Mouse (Mus musculus) cortical plate, adult 2 months (tissue): ENCODE results near the gene Ehmt2. TPM values are rescaled to one million over a fixed set of nuclear protein-coding genes. Genes with fewer than 3 reads are reported as not detected.
"Not testable (repeated sequence)": the region's sequence is repeated elsewhere in the genome, so short reads cannot be mapped to it uniquely, and the experiment has no call there.

ENCODE experiments used
- H3K27ac ChIP-seq: fragments of 200-500 bp; 2 replicates; pipeline ENCODE4 v1.5.1; 2012; ENCODE audit warnings: low read length, control low read depth, inconsistent platforms; ENCODE audit not compliant: insufficient read depth
- H3K4me1 ChIP-seq: fragments of 200-500 bp; 2 replicates; pipeline ENCODE4 v1.6.1; 2011; ENCODE audit warnings: low read length; ENCODE audit not compliant: control insufficient read depth, insufficient read depth
- H3K4me3 ChIP-seq: fragments of 200-500 bp; 2 replicates; pipeline ENCODE4 v1.5.1; 2011; ENCODE audit warnings: mild to moderate bottlenecking, low read length, control low read depth; ENCODE audit not compliant: insufficient read depth
- CTCF ChIP-seq: fragments of 200-500 bp; IDR thresholded peaks from 2 replicates; pipeline ENCODE4 v1.5.1; 2011; ENCODE audit warnings: mild to moderate bottlenecking, control low read depth, low read length; ENCODE audit not compliant: insufficient read depth; ENCODE audit errors: extremely low read depth
- POLR2A ChIP-seq: fragments of 200-500 bp; IDR thresholded peaks from 2 replicates; pipeline ENCODE4 v1.6.1; 2011; ENCODE audit warnings: mild to moderate bottlenecking, low read length, control low read depth; ENCODE audit not compliant: insufficient read depth; ENCODE audit errors: extremely low read depth
- polyA plus RNA-seq: library from polyadenylated mRNA; depleted of rRNA; stranded (reverse); fragments of >200 nt; gene quantifications from 2 replicates; pipeline ENCODE4 v1.2.3, GENCODE M21; 2012

Ehmt2 gene
- polyA plus RNA-seq, 1 experiment: 247 TPM

DNA sequence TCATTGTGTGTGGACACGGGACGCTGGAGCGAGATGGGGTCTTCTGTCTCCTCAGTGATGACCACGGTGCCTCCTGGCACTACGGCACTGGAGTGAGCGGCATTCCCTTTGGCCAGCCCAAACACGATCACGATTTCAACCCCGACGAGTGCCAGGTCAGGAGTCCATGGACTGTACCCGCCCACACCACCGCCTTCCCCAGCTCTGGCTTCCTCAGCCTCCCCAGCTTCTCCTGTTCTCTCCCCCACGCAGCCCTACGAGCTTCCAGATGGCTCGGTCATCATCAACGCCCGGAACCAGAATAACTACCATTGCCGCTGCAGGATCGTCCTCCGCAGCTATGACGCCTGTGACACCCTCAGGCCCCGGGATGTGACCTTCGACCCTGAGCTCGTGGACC lies 35.8 kb downstream of the Ehmt2 start:
- Histone ChIP-seq H3K4me3 (no peak overlapping the region), H3K4me1 (no peaks in the 10 kb centered on the region), H3K27ac (no peak overlapping the region)
- TF ChIP-seq CTCF: no peak
- TF ChIP-seq POLR2A: no peak

DNA sequence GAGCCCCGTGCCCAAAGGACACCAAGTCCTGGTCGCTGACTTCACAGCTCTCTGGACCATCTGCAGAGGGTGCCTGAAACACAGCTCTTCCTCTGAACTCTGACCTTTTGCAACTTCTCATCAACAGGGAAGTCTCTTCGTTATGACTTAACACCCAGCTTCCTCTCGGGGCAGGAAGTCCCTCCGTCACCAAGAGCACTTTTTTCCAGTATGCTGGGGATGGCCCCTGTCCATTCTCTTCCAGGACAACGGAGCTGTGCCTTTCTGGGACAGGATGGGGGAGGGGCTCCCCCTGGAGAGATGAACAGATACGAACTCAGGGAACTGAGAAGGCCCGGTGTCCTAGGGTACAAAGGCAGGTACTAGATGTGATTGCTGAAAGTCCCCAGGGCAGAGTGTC lies 36.6 kb downstream of the Ehmt2 start:
- Histone ChIP-seq H3K4me1 (no peaks in the 10 kb centered on the region), H3K27ac (no peak overlapping the region), H3K4me3 (no peak overlapping the region)
- no peak for TF ChIP-seq CTCF
- TF ChIP-seq POLR2A: no peak

DNA sequence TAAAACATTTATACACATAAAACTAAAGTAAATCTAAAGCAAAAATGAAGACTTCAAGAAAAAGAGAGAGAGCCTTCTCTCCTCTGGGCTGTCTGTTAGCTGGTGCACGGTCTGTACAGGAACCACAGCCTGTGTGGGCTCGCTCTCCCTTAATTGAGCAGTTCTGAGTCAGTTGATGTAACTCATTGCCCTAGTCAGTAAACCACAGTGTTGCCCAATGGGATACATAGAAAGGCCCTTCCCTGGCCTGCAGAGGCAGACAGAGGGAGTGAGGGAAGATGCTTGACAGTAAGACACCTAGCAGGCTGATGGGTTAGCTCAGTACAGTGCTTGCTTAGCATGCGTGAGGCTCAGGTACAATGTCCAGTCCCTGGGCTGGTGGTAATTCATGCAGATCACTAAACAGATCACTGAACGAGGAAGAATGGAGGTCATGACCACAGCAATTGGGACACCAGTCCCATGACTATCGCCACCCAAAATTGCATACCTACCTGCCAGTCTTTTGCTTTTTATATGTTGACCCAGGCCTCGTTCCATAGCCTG lies 39.8 kb downstream of the Ehmt2 start:
- Histone ChIP-seq H3K4me1 (no peaks in the 10 kb centered on the region), H3K4me3 (no peak overlapping the region), H3K27ac (no peak overlapping the region)
- TF ChIP-seq POLR2A (no peak), CTCF (no peak)

DNA sequence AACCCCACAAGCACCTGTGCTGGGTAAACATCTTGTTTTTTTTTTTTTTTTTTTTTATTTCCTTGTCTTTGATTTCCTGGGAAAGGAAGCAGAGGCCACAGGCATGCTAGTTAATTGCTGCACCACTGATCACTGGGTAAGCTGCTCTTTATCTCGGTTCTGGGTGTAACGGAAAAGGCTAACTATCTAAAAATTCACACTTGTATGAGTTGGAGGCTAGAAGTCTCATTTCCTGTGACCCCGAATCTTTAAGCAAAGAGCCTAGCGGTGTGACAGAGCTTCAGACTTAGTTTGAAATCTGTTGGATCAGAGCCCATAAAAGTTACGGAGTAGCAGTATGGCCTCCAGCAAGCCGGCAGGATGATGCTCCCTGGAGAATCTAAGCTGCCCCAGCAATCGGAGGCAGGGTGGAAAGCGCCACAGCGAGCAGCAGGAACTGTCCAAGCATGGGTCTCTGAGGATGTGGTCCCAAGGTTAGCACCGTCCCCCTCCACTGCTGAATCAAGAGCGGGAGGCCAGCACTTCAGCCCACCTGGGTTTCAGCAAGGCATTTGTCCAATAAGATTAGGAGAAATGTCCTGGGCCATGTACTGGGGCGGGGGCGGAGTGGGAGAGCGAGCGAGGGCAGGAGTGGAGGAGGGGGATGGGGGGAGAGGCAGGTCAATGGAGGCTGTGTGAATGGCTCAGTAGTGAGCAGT lies 43.2 kb downstream of the Ehmt2 start:
- TF ChIP-seq POLR2A (no peak), CTCF (no peak)
- Histone ChIP-seq H3K27ac (no peak overlapping the region), H3K4me3 (peak overlapping the region; percentile 31), H3K4me1 (no peaks in the 10 kb centered on the region)

DNA sequence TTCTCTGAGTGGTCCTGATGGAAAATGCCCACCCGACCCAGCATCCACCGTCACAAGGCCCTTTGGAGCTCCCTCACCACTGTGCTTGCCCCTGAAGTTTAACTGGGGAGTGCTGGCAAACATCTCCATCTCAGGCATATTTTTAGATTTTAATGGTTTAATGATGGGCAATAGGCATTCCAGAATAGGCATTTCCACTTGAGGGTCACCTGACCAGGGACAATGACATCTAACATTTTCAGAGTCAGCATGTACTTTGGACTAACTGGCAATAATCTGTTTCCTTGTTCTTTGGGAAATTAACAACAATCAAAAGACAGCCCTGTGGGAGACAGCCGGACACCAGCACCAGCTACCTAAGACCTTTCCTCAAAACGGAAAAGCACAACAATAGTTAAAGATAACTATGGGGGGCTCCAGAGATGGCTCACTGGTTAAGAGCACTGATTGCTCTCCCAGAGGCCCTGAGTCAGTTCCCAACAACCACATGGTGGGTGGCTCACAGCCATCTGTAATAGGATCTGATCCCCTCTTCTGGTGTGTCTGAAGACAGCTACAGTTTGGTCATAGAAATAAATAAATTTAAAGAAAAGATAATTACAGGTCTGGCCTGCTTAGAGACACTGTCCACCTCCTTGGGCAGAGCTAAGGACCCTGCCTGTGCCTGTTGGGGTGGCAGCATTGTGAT lies 45.0 kb downstream of the Ehmt2 start:
- Histone ChIP-seq H3K4me3 (no peak overlapping the region), H3K4me1 (no peaks in the 10 kb centered on the region), H3K27ac (no peak overlapping the region)
- no peak for TF ChIP-seq POLR2A
- TF ChIP-seq CTCF: no peak

DNA sequence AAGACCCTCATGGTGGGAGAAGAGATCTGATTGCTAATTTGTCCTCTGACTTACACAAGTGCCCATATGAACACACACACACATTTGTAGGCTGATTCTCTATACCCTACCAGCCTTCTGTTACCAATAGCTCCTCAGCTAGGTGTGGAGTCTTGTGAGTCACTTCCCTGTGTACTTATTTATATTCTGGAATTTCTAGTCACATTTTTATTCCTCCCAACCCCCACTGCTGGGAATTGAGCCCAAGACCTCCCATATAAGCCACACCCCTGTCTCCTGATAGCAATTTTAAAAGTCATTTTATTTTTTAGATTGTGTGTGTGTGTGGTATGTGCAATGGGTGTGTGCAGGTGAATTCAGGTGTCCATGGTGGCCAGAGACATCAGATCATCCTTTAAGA lies 46.1 kb downstream of the Ehmt2 start:
- no peak overlapping the region for H3K27ac ChIP-seq
- H3K4me1 ChIP-seq: no peaks in the 10 kb centered on the region
- TF ChIP-seq CTCF (no peak), POLR2A (no peak)
- H3K4me3 ChIP-seq: no peak overlapping the region

DNA sequence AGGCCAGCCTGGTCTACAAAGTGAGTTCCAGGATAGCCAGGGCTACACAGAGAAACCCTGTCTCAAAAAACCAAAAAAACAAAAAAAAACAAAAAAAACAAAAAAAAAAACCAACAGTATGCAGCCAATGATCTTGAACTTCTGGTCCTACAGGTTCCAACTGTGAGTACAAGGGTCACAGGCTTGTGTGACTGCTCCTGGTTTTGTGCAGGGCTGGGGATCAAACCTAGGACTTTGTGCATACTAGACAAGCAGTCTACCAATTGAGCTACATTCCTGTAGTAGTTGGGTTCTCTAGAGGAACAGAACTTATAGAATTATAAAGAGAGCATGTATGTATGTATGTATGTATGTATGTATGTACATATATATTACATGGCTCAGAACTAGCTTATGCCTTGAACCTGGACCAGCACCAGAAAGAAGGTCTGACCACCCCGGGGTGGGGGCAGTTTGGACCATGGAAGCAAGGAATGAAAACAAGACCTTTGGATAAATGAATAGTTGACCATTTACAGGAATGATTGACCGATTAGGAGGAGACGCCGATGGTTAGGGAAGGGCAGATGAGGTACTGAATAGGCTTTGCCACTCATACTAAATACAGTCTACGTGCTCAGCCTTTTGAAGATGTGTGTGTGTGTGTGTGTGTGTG lies 48.3 kb downstream of the Ehmt2 start:
- Histone ChIP-seq H3K4me3 (no peak overlapping the region), H3K27ac (no peak overlapping the region), H3K4me1 (peaks cover 3% of the 10 kb centered on the region)
- TF ChIP-seq CTCF: no peak
- TF ChIP-seq POLR2A: no peak

DNA sequence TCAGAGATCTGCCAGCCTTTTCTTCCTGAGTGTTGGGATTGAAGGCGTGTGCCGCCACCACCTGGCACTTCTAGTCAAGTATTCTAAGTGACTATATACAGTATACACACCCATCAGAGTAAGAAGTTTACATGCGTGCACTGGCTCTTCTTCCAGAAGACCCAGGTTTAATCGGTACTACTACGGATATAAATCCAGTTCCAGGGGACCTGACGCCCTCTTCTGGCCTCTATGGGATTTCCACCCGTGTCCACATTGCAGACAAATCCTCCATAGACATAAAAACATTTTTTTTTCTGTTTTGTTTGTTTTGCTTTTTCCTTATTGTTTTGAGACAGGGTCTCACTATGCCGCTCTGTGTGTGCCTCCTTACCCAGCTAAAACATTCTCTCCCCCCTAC lies 49.3 kb downstream of the Ehmt2 start:
- Histone ChIP-seq H3K27ac (no peak overlapping the region), H3K4me1 (peaks cover 3% of the 10 kb centered on the region), H3K4me3 (no peak overlapping the region)
- TF ChIP-seq POLR2A (no peak), CTCF (peak; percentile 30; the same call in 1 of the 2 replicates)

DNA sequence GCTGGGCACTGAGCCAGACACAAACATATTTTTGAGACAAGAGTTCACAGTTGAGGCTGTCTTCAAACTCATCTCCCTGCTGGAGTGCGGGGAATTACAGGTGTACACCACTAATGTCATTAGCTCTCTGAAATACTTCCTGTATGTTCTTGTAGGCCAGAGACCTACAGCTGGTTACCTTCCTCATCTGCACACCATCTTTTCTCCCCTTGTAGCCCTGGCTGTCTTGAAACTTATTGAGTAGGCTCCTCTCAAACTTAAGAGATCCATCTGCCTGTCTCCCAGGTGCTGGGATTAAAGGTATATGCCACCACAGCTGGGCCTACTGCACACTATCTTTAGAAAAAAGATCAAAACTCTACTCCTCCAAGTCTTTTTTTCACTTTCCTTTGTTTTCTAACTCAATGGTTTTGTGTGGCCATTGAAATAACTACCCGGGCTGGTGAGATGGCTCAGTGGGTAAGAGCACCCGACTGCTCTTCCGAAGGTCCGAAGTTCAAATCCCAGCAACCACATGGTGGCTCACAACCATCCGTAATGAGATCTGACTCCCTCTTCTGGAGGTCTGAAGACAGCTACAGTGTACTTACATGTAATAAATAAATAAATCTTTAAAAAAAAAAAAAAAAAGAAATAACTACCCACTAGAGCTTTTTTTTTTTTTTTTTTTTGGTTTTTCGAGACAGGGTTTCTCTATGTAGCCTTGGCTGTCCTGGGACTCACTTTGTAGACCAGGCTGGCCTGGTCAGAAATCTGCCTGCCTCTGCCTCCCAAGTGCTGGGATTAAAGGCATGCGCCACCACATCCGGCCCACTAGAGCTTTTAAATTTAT lies 50.7 kb downstream of the Ehmt2 start:
- not testable (repeated sequence) for H3K4me3 ChIP-seq, H3K4me1 ChIP-seq, H3K27ac ChIP-seq

DNA sequence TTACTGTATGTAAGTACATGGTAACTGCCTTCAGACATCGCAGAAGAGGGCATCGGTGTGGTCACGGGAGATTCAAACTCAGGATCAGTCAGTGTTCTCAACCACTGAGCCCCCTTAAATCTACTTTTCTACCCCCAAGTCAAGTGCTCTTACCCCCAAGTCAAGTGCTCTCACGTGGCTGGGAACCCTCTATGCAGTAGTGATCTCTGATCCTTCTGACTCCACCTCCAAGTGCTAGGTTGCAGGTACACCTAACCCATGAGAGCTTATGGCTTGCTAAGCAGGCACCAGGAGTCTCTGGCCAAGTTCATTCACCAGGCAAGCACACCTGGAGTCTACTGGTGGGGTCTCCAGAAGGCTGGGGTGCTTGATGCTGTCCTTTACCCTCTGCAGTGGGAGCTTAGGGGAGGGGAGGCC lies 51.3 kb downstream of the Ehmt2 start:
- no peak overlapping the region for H3K27ac ChIP-seq
- peaks cover 3% of the 10 kb centered on the region for H3K4me1 ChIP-seq
- no peak overlapping the region for H3K4me3 ChIP-seq
- no peak for TF ChIP-seq POLR2A
- TF ChIP-seq CTCF: no peak
